Mouse (Mus musculus) heart, adult 2 months (tissue): Measurements from ENCODE around the gene Meis2.

Source experiments
- CTCF ChIP-seq: fragments of 200-600 bp; IDR thresholded peaks from 2 replicates; pipeline ENCODE4 v1.8.1; 2022; ENCODE audit warnings: antibody characterized with exemption, mild to moderate bottlenecking, moderate library complexity
- EP300 ChIP-seq: fragments of 200-500 bp; IDR thresholded peaks from 2 replicates; pipeline ENCODE4 v1.6.1; 2011; ENCODE audit warnings: low read depth, low read length, control low read depth; ENCODE audit not compliant: insufficient read depth
- POLR2A ChIP-seq: fragments of 200-500 bp; IDR thresholded peaks from 2 replicates; pipeline ENCODE4 v1.6.1; 2011; ENCODE audit warnings: mild to moderate bottlenecking, low read depth, low read length, control low read depth; ENCODE audit not compliant: insufficient read depth

DNA sequence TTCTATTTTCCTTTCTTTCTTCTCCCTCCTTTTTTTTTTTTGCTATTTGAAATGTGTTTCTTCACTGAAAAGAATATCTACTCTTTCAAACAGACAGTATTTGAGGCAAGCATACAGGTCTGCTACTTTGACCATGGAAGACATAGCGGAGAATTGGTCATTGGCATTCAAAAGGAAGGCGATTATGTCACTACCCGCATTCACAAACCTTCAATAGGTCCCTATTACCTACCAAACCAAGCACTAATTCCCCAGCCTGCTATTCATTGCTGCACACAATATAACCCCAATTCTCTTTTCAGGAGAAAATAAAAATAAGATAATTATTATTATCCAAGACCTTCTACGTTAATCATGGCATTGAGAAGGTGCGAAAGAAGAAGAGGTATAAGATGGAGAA, 30.3 kb downstream of the Meis2 start:
- TF ChIP-seq EP300, result no peak
- no peak for TF ChIP-seq CTCF
- no peak for TF ChIP-seq POLR2A
